Mouse (Mus musculus) kidney, postnatal 0 days (tissue): Measurements from ENCODE around the gene Sgsm2. TPM values are rescaled to one million over a fixed set of nuclear protein-coding genes. Genes with fewer than 3 reads are reported as not detected.
A peak's percentile ranks its signal among the peaks of the same experiment; 100 is the strongest.

Experiments used
- ATAC-seq: fragments of 200-750 bp; cut with Nextera tagmentation; replicated peaks from 2 replicates; pipeline ENCODE4 v1.8.0; 2017; ENCODE audit warnings: low read depth, moderate number of reproducible peaks, moderate TSS enrichment, moderate library complexity; ENCODE audit not compliant: low FRiP score
- DNase-seq: peaks from one replicate; pipeline ENCODE4 v3.0.0-alpha.2; 2016; ENCODE audit warnings: low spot score
- H3K27ac ChIP-seq: fragments of 300-500 bp; sonication (generic); 2 replicates; pipeline ENCODE4 v1.5.1; 2014; ENCODE audit warnings: mild to moderate bottlenecking
- H3K27me3 ChIP-seq: fragments of 300-500 bp; sonication (generic); 2 replicates; pipeline ENCODE4 v1.6.1; 2014; ENCODE audit warnings: low read length, mixed read lengths; ENCODE audit not compliant: insufficient read depth
- H3K36me3 ChIP-seq: fragments of 300-500 bp; sonication (generic); 2 replicates; pipeline ENCODE4 v1.6.1; 2014; ENCODE audit warnings: low read length, mixed read lengths; ENCODE audit not compliant: insufficient read depth
- H3K4me1 ChIP-seq: fragments of 300-500 bp; sonication (generic); replicated peaks from 2 replicates; pipeline ENCODE4 v1.6.1; 2014; ENCODE audit warnings: antibody characterized with exemption, low read length, mixed read lengths; ENCODE audit not compliant: insufficient read depth
- H3K4me2 ChIP-seq: fragments of 300-500 bp; sonication (generic); 2 replicates; pipeline ENCODE4 v1.6.1; 2014; ENCODE audit warnings: mild to moderate bottlenecking, low read length, moderate library complexity, mixed read lengths
- H3K4me3 ChIP-seq: fragments of 300-500 bp; sonication (generic); replicated peaks from 2 replicates; pipeline ENCODE4 v1.5.1; 2014; ENCODE audit warnings: low read depth, low read length
- H3K9ac ChIP-seq: fragments of 300-500 bp; sonication (generic); 2 replicates; pipeline ENCODE4 v1.6.1; 2014; ENCODE audit warnings: low read depth, low read length
- H3K9me3 ChIP-seq: fragments of 300-500 bp; sonication (generic); replicated peaks from 2 replicates; pipeline ENCODE4 v1.6.1; 2016; ENCODE audit warnings: low read length, inconsistent platforms, mixed read lengths
- CTCF ChIP-seq: IDR thresholded peaks from 2 replicates; pipeline ENCODE4 v1.5.1; 2016; ENCODE audit warnings: antibody characterized with exemption, low read depth, mild to moderate bottlenecking, moderate library complexity
- WGBS: fragments of 180-500 bp; shearing (Covaris S2); extraction: QIAGEN DNeasy Blood & Tissue Kit; methylation state at CpG from one replicate; pipeline ENCODE4 v1.1.7; 2014; 5-methylcytosine and 5-hydroxymethylcytosine counted together
- polyA plus RNA-seq: library from polyadenylated mRNA; unstranded; fragments of >200 nt; fragmentation: Nextera tagmentation; extraction: Ambion mirVana; gene quantifications from 2 replicates; pipeline ENCODE4 v1.2.1, GENCODE M21; 2015

Gene Sgsm2
- polyA plus RNA-seq, 1 experiment from 2014 or later = 4.9 TPM

GRCm38 (mm10) chr11:74841366-74841765 is 55.5 kb downstream of the Sgsm2 start:
- Histone ChIP-seq H3K9me3 (no peaks in the 10 kb centered on the region), H3K27ac (peak overlapping the region; percentile 89), H3K4me2 (no peak overlapping the region), H3K36me3 (peaks cover 17% of the 10 kb centered on the region), H3K4me3 (no peak overlapping the region), H3K4me1 (peaks cover 40% of the 10 kb centered on the region), H3K27me3 (no peaks in the 10 kb centered on the region), H3K9ac (0 out of 2 replicates have a peak overlapping the region, but pooled peaks have one; percentile 27)
- TF ChIP-seq CTCF = no peak
- peak; percentile 46 for ATAC-seq
- WGBS = 40% methylated on average over 9 of the region's 9 CpGs
- DNase-seq = peak; percentile 76

GRCm38 (mm10) chr11:74840739-74841138 is 56.1 kb downstream of the Sgsm2 start:
- WGBS = 59% methylated on average over 8 of the region's 8 CpGs
- H3K27ac ChIP-seq = peak overlapping the region; percentile 89

GRCm38 (mm10) chr11:74839860-74840715 is 56.8 kb downstream of the Sgsm2 start:
- TF ChIP-seq CTCF = no peak
- DNase-seq (no peak), ATAC-seq (no peak)

More at GRCm38 (mm10) chr11:74840739-74841138, 56.1 kb downstream of the Sgsm2 start:
- Histone ChIP-seq H3K4me2 (no peak overlapping the region), H3K4me3 (no peak overlapping the region), H3K4me1 (peaks cover 40% of the 10 kb centered on the region), H3K36me3 (peaks cover 17% of the 10 kb centered on the region), H3K9me3 (no peaks in the 10 kb centered on the region), H3K9ac (0 out of 2 replicates have a peak overlapping the region, but pooled peaks have one; percentile 27), H3K27me3 (no peaks in the 10 kb centered on the region)
- no peak for ATAC-seq
- no peak for TF ChIP-seq CTCF
- DNase-seq = no peak

GRCm38 (mm10) chr11:74838971-74839370 is 57.9 kb downstream of the Sgsm2 start:
- DNase-seq = peak; percentile 88
- peaks cover 51% of the 10 kb centered on the region for H3K4me1 ChIP-seq

More at GRCm38 (mm10) chr11:74839860-74840715, 56.8 kb downstream of the Sgsm2 start:
- Histone ChIP-seq H3K9ac (no peak overlapping the region), H3K4me3 (no peak overlapping the region), H3K4me1 (peaks cover 40% of the 10 kb centered on the region), H3K4me2 (no peak overlapping the region), H3K9me3 (no peaks in the 10 kb centered on the region), H3K27me3 (no peaks in the 10 kb centered on the region), H3K36me3 (peaks cover 17% of the 10 kb centered on the region), H3K27ac (peak overlapping the region; percentile 92; the same call in 1 of the 2 replicates)
- WGBS = 90% methylated on average over 19 of the region's 19 CpGs

GRCm38 (mm10) chr11:74838441-74838840 is 58.4 kb downstream of the Sgsm2 start:
- ATAC-seq = peak; percentile 58
- WGBS = under 1% methylated on average over 34 of the region's 35 CpGs

More at GRCm38 (mm10) chr11:74838971-74839370, 57.9 kb downstream of the Sgsm2 start:
- WGBS = 20% methylated on average over 6 of the region's 6 CpGs
- ATAC-seq = no peak
- H3K36me3 ChIP-seq = peaks cover 17% of the 10 kb centered on the region
- peak overlapping the region; percentile 92 for H3K27ac ChIP-seq
- H3K9ac ChIP-seq = 0 out of 2 replicates have a peak overlapping the region, but pooled peaks have one; percentile 62
- no peaks in the 10 kb centered on the region for H3K27me3 ChIP-seq
- H3K4me2 ChIP-seq = peak overlapping the region; percentile 66
- H3K9me3 ChIP-seq = no peaks in the 10 kb centered on the region
- peak overlapping the region; percentile 45; the same call in 1 of the 2 replicates for H3K4me3 ChIP-seq
- TF ChIP-seq CTCF = no peak

GRCm38 (mm10) chr11:74837694-74838431 is 59.0 kb downstream of the Sgsm2 start:
- peak; percentile 61 for ATAC-seq
- H3K4me1 ChIP-seq = peaks cover 54% of the 10 kb centered on the region

More at GRCm38 (mm10) chr11:74838441-74838840, 58.4 kb downstream of the Sgsm2 start:
- TF ChIP-seq CTCF = no peak
- peak; percentile 95 for DNase-seq
- H3K4me3 ChIP-seq = peak overlapping the region; percentile 45
- no peaks in the 10 kb centered on the region for H3K27me3 ChIP-seq
- H3K27ac ChIP-seq = peak overlapping the region; percentile 92
- H3K9me3 ChIP-seq = no peaks in the 10 kb centered on the region
- H3K4me2 ChIP-seq = peak overlapping the region; percentile 66
- peaks cover 17% of the 10 kb centered on the region for H3K36me3 ChIP-seq
- peaks cover 54% of the 10 kb centered on the region for H3K4me1 ChIP-seq
- peak overlapping the region; percentile 62 for H3K9ac ChIP-seq

More at GRCm38 (mm10) chr11:74837694-74838431, 59.0 kb downstream of the Sgsm2 start:
- peak overlapping the region; percentile 66 for H3K4me2 ChIP-seq
- H3K4me3 ChIP-seq = peak overlapping the region; percentile 45
- no peaks in the 10 kb centered on the region for H3K27me3 ChIP-seq
- peak overlapping the region; percentile 62 for H3K9ac ChIP-seq
- no peaks in the 10 kb centered on the region for H3K9me3 ChIP-seq
- H3K27ac ChIP-seq = peak overlapping the region; percentile 92
- H3K36me3 ChIP-seq = peaks cover 13% of the 10 kb centered on the region
- TF ChIP-seq CTCF = peak; percentile 38; the same call in 1 of the 2 replicates
- WGBS = under 1% methylated on average over 54 of the region's 54 CpGs
- DNase-seq = peak; percentile 94
